Mouse (Mus musculus) lung, embryonic 15.5 days (tissue): ENCODE measurements around the gene Eva1b. TPM values are rescaled to one million over a fixed set of nuclear protein-coding genes. Genes with fewer than 3 reads are reported as not detected.

Experiments used
- ATAC-seq: fragments of 200-750 bp; cut with Nextera tagmentation; 2 replicates; pipeline ENCODE4 v1.8.0; 2017; ENCODE audit warnings: moderate number of reproducible peaks, borderline replicate concordance; ENCODE audit not compliant: low FRiP score, low TSS enrichment; ENCODE audit errors: extremely low read depth
- H3K27ac ChIP-seq: fragments of 300-500 bp; sonication (generic); 2 replicates; pipeline ENCODE4 v1.5.1; 2015; ENCODE audit warnings: moderate library complexity, mild to moderate bottlenecking, inconsistent platforms
- H3K27me3 ChIP-seq: fragments of 300-500 bp; sonication (generic); 2 replicates; pipeline ENCODE4 v1.6.1; 2015; ENCODE audit warnings: inconsistent platforms
- H3K36me3 ChIP-seq: fragments of 300-500 bp; sonication (generic); 2 replicates; pipeline ENCODE4 v1.6.1; 2015; ENCODE audit warnings: inconsistent platforms
- H3K4me1 ChIP-seq: fragments of 300-500 bp; sonication (generic); 2 replicates; pipeline ENCODE4 v1.6.1; 2015; ENCODE audit warnings: inconsistent platforms
- H3K4me2 ChIP-seq: fragments of 300-500 bp; sonication (generic); 2 replicates; pipeline ENCODE4 v1.6.1; 2015; ENCODE audit warnings: inconsistent platforms, mild to moderate bottlenecking, moderate library complexity
- H3K4me3 ChIP-seq: fragments of 300-500 bp; sonication (generic); 2 replicates; pipeline ENCODE4 v1.5.1; 2015; ENCODE audit warnings: mild to moderate bottlenecking, inconsistent platforms
- H3K9ac ChIP-seq: fragments of 300-500 bp; sonication (generic); 2 replicates; pipeline ENCODE4 v1.6.1; 2015; ENCODE audit warnings: inconsistent platforms
- H3K9me3 ChIP-seq: fragments of 300-500 bp; sonication (generic); 2 replicates; pipeline ENCODE4 v1.6.1; 2016; ENCODE audit warnings: inconsistent platforms
- WGBS: fragments of 180-500 bp; shearing (Covaris S2); methylation state at CpG from one replicate; pipeline ENCODE4 v1.1.7; 2015; 5-methylcytosine and 5-hydroxymethylcytosine counted together
- polyA plus RNA-seq: library from polyadenylated mRNA; unstranded; fragments of >200 nt; fragmentation: Nextera tagmentation; extraction: Ambion mirVana; gene quantifications from 2 replicates; pipeline ENCODE4 v1.2.1, GENCODE M21; 2015

The Eva1b gene
- 95.9 and 101 TPM in 2 replicates for polyA plus RNA-seq

- peak; percentile 85 for ATAC-seq
- H3K9ac ChIP-seq: peak within 1 kb of the TSS; percentile 63
- peak within 1 kb of the TSS; percentile 98 for H3K27ac ChIP-seq
- peak within 1 kb of the TSS; percentile 47 for H3K4me3 ChIP-seq
- peaks cover 16% of the 10 kb centered on the region; the same call in 1 of the 2 replicates for H3K36me3 ChIP-seq
- H3K9me3 ChIP-seq: no peaks in the 10 kb centered on the region
- H3K4me1 ChIP-seq: peaks cover 64% of the 10 kb centered on the region
- H3K27me3 ChIP-seq: no peaks in the 10 kb centered on the region
- WGBS: under 1% methylated on average over 23 of the region's 24 CpGs
- peak within 1 kb of the TSS; percentile 60 for H3K4me2 ChIP-seq
Observed at GRCm38 (mm10) chr4:126147533-126148160, at the start of gene Eva1b. TSS of gene Eva1b (plus strand) at chr4:126147744.

- no peak overlapping the region for H3K4me2 ChIP-seq
- H3K4me1 ChIP-seq: peaks cover 22% of the 10 kb centered on the region
- H3K9me3 ChIP-seq: no peaks in the 10 kb centered on the region
- no peaks in the 10 kb centered on the region for H3K27me3 ChIP-seq
- H3K27ac ChIP-seq: no peak overlapping the region
- H3K36me3 ChIP-seq: 0 out of 2 replicates have a peak, but pooled peaks cover 7% of the 10 kb centered on the region
- 82% methylated on average over 3 of the region's 3 CpGs for WGBS
- H3K4me3 ChIP-seq: no peak overlapping the region
- no peak for ATAC-seq
- H3K9ac ChIP-seq: no peak overlapping the region
Observed at GRCm38 (mm10) chr4:126099365-126099764, 48.2 kb upstream of the Eva1b start.

DNA sequence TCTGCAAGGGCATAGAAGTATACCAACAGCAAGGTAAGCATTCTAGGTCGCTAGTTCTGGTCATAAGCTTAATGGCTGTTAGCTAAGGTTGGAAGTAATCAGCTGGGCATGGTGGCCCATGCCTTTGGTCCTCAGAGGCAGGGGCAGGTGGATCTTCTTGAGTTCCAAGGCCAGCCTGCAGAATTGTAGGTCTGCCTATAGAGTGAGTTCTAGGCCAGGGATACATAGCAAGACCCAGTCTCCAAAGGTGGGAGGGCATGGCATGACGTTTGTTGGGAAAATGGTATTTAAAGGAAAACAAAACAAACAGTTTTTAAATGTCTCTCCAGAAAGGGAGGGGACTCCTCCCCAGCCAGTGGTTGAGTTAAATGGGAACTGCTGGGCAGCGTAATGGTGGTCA is 46.8 kb upstream of the Eva1b start:
- Histone ChIP-seq H3K9ac (no peak overlapping the region), H3K4me3 (no peak overlapping the region), H3K4me1 (peaks cover 36% of the 10 kb centered on the region), H3K36me3 (0 out of 2 replicates have a peak, but pooled peaks cover 7% of the 10 kb centered on the region), H3K4me2 (no peak overlapping the region), H3K9me3 (no peaks in the 10 kb centered on the region), H3K27ac (no peak overlapping the region), H3K27me3 (no peaks in the 10 kb centered on the region)
- 79% methylated on average over 3 of the region's 3 CpGs for WGBS
- no peak for ATAC-seq

GRCm38 (mm10) chr4:126102061-126102841 is 45.3 kb upstream of the Eva1b start:
- Histone ChIP-seq H3K27me3 (no peaks in the 10 kb centered on the region), H3K9ac (no peak overlapping the region), H3K4me2 (peak overlapping the region; percentile 93), H3K9me3 (no peaks in the 10 kb centered on the region), H3K4me1 (peaks cover 34% of the 10 kb centered on the region), H3K4me3 (no peak overlapping the region), H3K36me3 (0 out of 2 replicates have a peak, but pooled peaks cover 7% of the 10 kb centered on the region), H3K27ac (peak overlapping the region; percentile 91)
- no peak for ATAC-seq
- 44% methylated on average over 7 of the region's 7 CpGs for WGBS

DNA sequence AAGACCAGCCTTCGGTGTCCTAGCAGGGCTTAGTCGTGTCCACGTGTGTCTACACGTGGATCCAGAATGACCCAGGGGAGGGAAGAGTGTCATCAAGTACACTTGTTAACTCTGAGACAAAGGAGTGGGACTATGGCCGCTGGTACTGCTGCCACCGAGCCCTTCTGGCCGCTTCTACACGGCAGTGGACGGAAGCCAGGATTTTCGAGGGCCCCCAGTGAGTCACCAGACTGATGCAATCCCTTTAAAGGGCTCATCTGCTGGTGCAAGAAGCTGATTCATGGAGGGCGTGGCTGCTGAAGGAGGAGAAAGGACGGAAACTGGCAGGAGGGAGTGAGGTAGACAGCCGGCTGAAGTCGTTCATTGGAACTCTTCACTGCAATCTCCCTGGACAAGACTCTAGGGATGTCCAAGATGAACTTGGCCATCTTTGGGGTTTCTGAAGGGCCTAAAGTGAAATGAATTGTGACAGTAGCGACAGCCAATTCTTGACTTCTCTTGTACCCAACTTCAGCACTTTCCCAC is 44.4 kb upstream of the Eva1b start:
- H3K4me3 ChIP-seq: peak overlapping the region; percentile 89
- peaks cover 32% of the 10 kb centered on the region for H3K4me1 ChIP-seq
- H3K27me3 ChIP-seq: no peaks in the 10 kb centered on the region
- H3K27ac ChIP-seq: peak overlapping the region; percentile 91
- H3K4me2 ChIP-seq: peak overlapping the region; percentile 93
- WGBS: 1% methylated on average over 15 of the region's 15 CpGs
- 0 out of 2 replicates have a peak, but pooled peaks cover 3% of the 10 kb centered on the region for H3K36me3 ChIP-seq
- peak; percentile 72 for ATAC-seq
- no peaks in the 10 kb centered on the region for H3K9me3 ChIP-seq
- peak overlapping the region; percentile 24 for H3K9ac ChIP-seq

DNA sequence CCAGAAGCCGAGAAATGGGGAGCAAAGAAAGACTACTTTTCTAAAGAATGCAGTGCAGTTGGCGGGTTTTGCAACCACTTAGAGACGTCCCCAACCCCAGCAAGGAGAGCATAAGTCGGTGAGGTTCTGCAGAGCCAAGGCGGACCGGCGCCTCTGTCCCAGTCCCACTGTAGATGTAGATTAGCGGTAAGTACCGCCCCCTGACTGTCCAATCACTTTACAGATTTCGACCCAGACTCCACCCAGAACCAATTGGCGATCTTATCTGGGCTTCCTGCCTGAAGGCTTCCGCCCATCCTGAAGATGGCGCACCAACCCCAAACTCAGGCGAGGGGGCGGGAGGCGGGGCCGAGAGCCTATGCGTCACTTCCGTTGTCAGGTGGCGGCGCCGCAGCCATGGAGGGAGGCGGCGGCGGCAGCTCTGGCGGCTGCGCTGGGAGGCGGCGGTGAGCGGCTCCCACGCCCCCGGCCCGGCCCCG is 43.9 kb upstream of the Eva1b start, which contains the start of gene Stk40:
Gene Stk40 (plus strand): TSS at position 368 of the 479 bp plus-strand sequence.
- peak within 1 kb of the TSS; percentile 75 for H3K9ac ChIP-seq
- peak; percentile 97 for ATAC-seq
- peak within 1 kb of the TSS; percentile 91 for H3K27ac ChIP-seq
- H3K27me3 ChIP-seq: no peaks in the 10 kb centered on the region
- H3K4me2 ChIP-seq: peak within 1 kb of the TSS; percentile 93
- WGBS: 2% methylated on average over 33 of the region's 34 CpGs
- H3K9me3 ChIP-seq: no peaks in the 10 kb centered on the region
- H3K36me3 ChIP-seq: 0 out of 2 replicates have a peak, but pooled peaks cover 3% of the 10 kb centered on the region
- H3K4me1 ChIP-seq: peaks cover 37% of the 10 kb centered on the region
- peak within 1 kb of the TSS; percentile 89 for H3K4me3 ChIP-seq

DNA sequence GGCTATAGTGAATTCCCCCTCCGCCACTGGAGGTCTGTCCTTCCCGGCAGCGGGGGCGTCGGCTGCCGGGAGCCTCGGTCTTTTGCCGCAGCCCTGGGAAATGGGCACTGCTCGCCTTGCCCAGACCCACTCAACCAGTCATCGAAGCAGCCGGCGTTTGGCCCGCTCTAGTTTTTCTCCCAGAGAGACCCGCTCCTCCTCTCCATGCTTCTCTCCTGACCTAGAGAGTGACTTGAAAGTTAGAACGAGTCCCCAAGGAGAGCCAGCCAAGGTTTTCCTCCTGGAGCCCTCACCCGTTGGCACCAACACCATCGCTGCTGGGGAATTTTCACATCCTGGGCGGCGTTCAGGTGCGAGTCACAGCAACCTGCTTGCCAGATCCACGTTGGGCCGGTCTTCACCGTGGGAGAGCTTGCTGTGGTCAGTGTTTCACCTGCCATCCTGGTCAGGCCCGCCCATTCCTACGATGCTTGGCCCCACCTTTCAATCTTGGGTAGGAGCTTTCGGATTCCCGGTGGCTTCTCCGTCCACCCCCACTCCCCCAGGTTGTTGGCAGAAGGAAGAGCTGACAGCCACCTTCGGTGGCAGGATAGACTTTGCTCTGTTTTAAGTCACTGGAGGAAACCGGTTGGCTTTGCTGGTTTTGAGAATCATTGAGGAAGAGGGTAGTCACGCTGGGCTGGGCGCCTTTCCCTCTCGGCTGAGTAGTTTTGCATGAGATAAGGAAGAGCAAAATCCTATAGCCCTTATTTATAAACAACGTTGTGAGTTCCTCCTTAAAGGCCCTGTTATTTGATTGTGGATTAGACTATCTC is 43.1 kb upstream of the Eva1b start:
- H3K36me3 ChIP-seq: 0 out of 2 replicates have a peak, but pooled peaks cover 3% of the 10 kb centered on the region
- peak; percentile 7; the same call in 1 of the 2 replicates for ATAC-seq
- H3K27ac ChIP-seq: peak overlapping the region; percentile 77
- 2% methylated on average over 34 of the region's 34 CpGs for WGBS
- H3K4me3 ChIP-seq: peak overlapping the region; percentile 89
- H3K27me3 ChIP-seq: no peaks in the 10 kb centered on the region
- H3K9me3 ChIP-seq: no peaks in the 10 kb centered on the region
- peak overlapping the region; percentile 93 for H3K4me2 ChIP-seq
- peak overlapping the region; percentile 75 for H3K9ac ChIP-seq
- peaks cover 45% of the 10 kb centered on the region for H3K4me1 ChIP-seq

GRCm38 (mm10) chr4:126105131-126105783 is 42.3 kb upstream of the Eva1b start:
- Histone ChIP-seq H3K4me2 (peak overlapping the region; percentile 93), H3K4me3 (peak overlapping the region; percentile 89), H3K4me1 (peaks cover 53% of the 10 kb centered on the region), H3K27me3 (no peaks in the 10 kb centered on the region), H3K36me3 (no peaks in the 10 kb centered on the region), H3K27ac (no peak overlapping the region), H3K9me3 (no peaks in the 10 kb centered on the region), H3K9ac (peak overlapping the region; percentile 75; the same call in 1 of the 2 replicates)
- ATAC-seq: no peak
- WGBS: 52% methylated on average over 7 of the region's 7 CpGs

DNA sequence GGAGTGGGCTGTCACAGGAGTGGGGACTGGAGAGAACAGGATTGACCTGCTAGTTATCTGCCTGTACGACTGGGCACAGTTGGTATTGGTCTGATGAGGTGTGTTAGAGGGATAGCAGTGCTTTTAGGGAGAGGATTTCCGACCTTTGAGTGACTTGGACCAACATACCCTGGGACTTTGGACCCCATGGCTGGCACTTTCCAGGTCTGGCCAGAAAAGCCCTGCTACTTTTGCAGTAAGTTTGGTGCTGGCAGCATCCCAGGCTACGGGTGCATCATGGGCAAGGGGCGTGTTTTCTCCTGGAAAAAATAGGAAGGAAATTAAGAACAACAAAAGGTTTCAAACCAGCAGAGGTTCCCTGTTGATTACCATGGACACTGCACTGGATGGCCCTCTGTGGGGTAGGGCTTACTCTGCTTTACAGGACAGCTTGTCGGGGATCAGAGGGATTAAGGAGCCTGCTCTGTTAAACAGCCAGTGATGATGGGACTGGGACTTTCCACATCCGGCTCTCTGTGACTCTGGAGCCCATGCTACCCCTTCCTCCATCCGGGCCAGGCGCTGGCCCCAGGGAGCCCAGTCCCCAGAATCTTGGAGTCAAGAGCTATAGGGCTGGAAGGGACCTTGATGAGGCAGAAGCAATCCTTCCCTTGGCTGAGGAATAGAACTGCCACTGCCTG is 39.3 kb upstream of the Eva1b start:
- Histone ChIP-seq H3K9ac (no peak overlapping the region), H3K4me3 (no peak overlapping the region), H3K27ac (no peak overlapping the region), H3K36me3 (no peaks in the 10 kb centered on the region), H3K9me3 (no peaks in the 10 kb centered on the region), H3K27me3 (no peaks in the 10 kb centered on the region), H3K4me2 (no peak overlapping the region), H3K4me1 (peaks cover 65% of the 10 kb centered on the region)
- ATAC-seq: no peak
- 56% methylated on average over 8 of the region's 8 CpGs for WGBS

GRCm38 (mm10) chr4:126109613-126110373 is 37.8 kb upstream of the Eva1b start:
- H3K4me1 ChIP-seq: peaks cover 70% of the 10 kb centered on the region
- WGBS: 45% methylated on average over 10 of the region's 10 CpGs
- ATAC-seq: no peak

More at GRCm38 (mm10) chr4:126109613-126110373, 37.8 kb upstream of the Eva1b start:
- no peak overlapping the region for H3K4me3 ChIP-seq
- no peaks in the 10 kb centered on the region for H3K9me3 ChIP-seq
- no peaks in the 10 kb centered on the region for H3K36me3 ChIP-seq
- H3K9ac ChIP-seq: no peak overlapping the region
- no peaks in the 10 kb centered on the region for H3K27me3 ChIP-seq
- H3K4me2 ChIP-seq: peak overlapping the region; percentile 41
- peak overlapping the region; percentile 93 for H3K27ac ChIP-seq
